ENCODE assay signal across 24 mouse cellular contexts in genomic region chr1:33788493-33788892, GRCm38 (mm10). TPM values are rescaled to one million over a fixed set of nuclear protein-coding genes. Genes with fewer than 3 reads are reported as not detected.
DNase-seq lines count a peak whose midpoint lies in the region; ATAC-seq and TF ChIP-seq lines count a peak whose summit lies in the region.
"Had no signal": no experiment of that assay in that cellular context is flagged by ENCODE, and none has a peak within 500 bp of the region (broad histone marks: within the 10 kb centered on the region; RNA-seq: fewer than 3 reads in every experiment).

No protein-coding gene starts in this region.

- no peaks in the 10 kb centered on the region for H3K9me3 ChIP-seq in heart, postnatal 0 days (replicated peaks; ENCODE audit: control insufficient read depth, low read length)
- H3K9me3 ChIP-seq: embryonic facial prominence, embryonic 15.5 days; hindbrain, embryonic 10.5 days; intestine, embryonic 15.5 days; limb, embryonic 10.5 days; liver, embryonic 15.5 days; stomach, embryonic 15.5 days had no signal

- H3K27me3 ChIP-seq in heart, postnatal 0 days (ENCODE audit: control insufficient read depth, insufficient read depth, low read length), result no peaks in the 10 kb centered on the region
- H3K27me3 ChIP-seq: embryonic facial prominence, embryonic 15.5 days; intestine, embryonic 15.5 days; liver, embryonic 15.5 days; stomach, embryonic 15.5 days had no signal

- H3K9ac ChIP-seq in heart, postnatal 0 days (replicated peaks; ENCODE audit: low read depth, low read length), result no peak overlapping the region
- H3K9ac ChIP-seq: embryonic facial prominence, embryonic 15.5 days; intestine, embryonic 15.5 days; liver, embryonic 15.5 days; stomach, embryonic 15.5 days had no signal

- DNase-seq in heart, postnatal 0 days (ENCODE audit: low spot score), result no peak
- DNase-seq in heart, postnatal 36 days, result no peak
- peak; percentile 14 for DNase-seq in urinary bladder, postnatal 14 days (ENCODE audit: low spot score)
- DNase-seq in urinary bladder, adult 18-20 months (ENCODE audit: low spot score in 2 of 2), result no peak
- peak; percentile 49 for DNase-seq in lung, postnatal 25 days (ENCODE audit: low spot score)
- no peak for DNase-seq in gastrocnemius, adult 18-20 months (ENCODE audit: low spot score)
- DNase-seq: adrenal gland, postnatal 36 days; cerebellum, adult 9-11 months; gastrocnemius, postnatal 36 days; kidney, adult 8-10 months; kidney, postnatal 10 days; liver; thymus, adult 2 months; thymus, postnatal 4 days had no signal

- no peak for TF ChIP-seq CTCF in heart, postnatal 0 days (IDR thresholded peaks at IDR 0.05; ENCODE audit: low read depth)

- 29% methylated on average over 3 of the region's 3 CpGs for WGBS in heart, postnatal 0 days

- H3K4me3 ChIP-seq in heart, postnatal 0 days (ENCODE audit: low read depth, low read length), result no peak overlapping the region
- H3K4me3 ChIP-seq: embryonic facial prominence, embryonic 15.5 days; hindbrain, embryonic 10.5 days; intestine, embryonic 15.5 days; limb, embryonic 10.5 days; liver, embryonic 15.5 days; stomach, embryonic 15.5 days had no signal

- no peak overlapping the region for H3K4me2 ChIP-seq in heart, postnatal 0 days (ENCODE audit: low read depth, low read length)
- H3K4me2 ChIP-seq: embryonic facial prominence, embryonic 15.5 days; intestine, embryonic 15.5 days; liver, embryonic 15.5 days; stomach, embryonic 15.5 days had no signal

- ATAC-seq in heart, postnatal 0 days (ENCODE audit: insufficient read depth, low read depth), result peak; percentile 47; the same call in 1 of the 2 replicates
- no peak for ATAC-seq in megakaryocyte-erythroid progenitor cell, adult 5-6 weeks (replicated peaks; ENCODE audit: low FRiP score, low TSS enrichment, poor library complexity, severe bottlenecking)
- ATAC-seq: forebrain, embryonic 16.5 days; hindbrain, embryonic 16.5 days; intestine, embryonic 15.5 days; midbrain, embryonic 16.5 days had no signal

- peaks cover 3% of the 10 kb centered on the region for H3K36me3 ChIP-seq in heart, postnatal 0 days (replicated peaks; ENCODE audit: control insufficient read depth, insufficient read depth, low read length)
- H3K36me3 ChIP-seq: intestine, embryonic 15.5 days; stomach, embryonic 15.5 days had no signal

- no peak for TF ChIP-seq EP300 in heart, postnatal 0 days (IDR thresholded peaks at IDR 0.05; ENCODE audit: low read depth)

- no peak overlapping the region for H3K27ac ChIP-seq in heart, postnatal 0 days (ENCODE audit: low read depth)
- H3K27ac ChIP-seq: embryonic facial prominence, embryonic 15.5 days; hindbrain, embryonic 10.5 days; intestine, embryonic 15.5 days; limb, embryonic 10.5 days; liver, embryonic 15.5 days; stomach, embryonic 15.5 days had no signal

- H3K4me1 ChIP-seq in heart, postnatal 0 days (ENCODE audit: control insufficient read depth, insufficient read depth), result peaks cover 7% of the 10 kb centered on the region; the same call in 1 of the 2 replicates
- H3K4me1 ChIP-seq: embryonic facial prominence, embryonic 15.5 days; hindbrain, embryonic 10.5 days; limb, embryonic 10.5 days; liver, embryonic 15.5 days had no signal

- intact Hi-C loops in heart, postnatal 36 days (cut with DNase I), result no loop called here

RNA-seq across cellular contexts. Expression of gene Zfp451, which starts 25.9 kb away (rescaled TPM):
- 12.1 and 17.0 TPM in 2 replicates for total RNA-seq in heart, postnatal 0 days (2014; rRNA removed; ENCODE audit: low replicate concordance)
- polyA plus RNA-seq in heart, postnatal 0 days (2015; fragmentation: Nextera tagmentation; extraction: Ambion mirVana), result 8.1 and 8.4 TPM in 2 replicates
- total RNA-seq in heart, postnatal 36 days (2021), result 10 to 100 TPM; 13.5 to 16.2 TPM
- 39.7 and 44.7 TPM in 2 replicates for total RNA-seq in megakaryocyte-erythroid progenitor cell, adult 5-6 weeks (2014; fragmentation: Nextera tagmentation)
- total RNA-seq in megakaryocyte-erythroid progenitor cell, adult 5-6 weeks (2017), result 18.7 and 37.2 TPM in 2 replicates
- 10 to 100 TPM in 1 of 2 experiments, 1 to 10 TPM in 1; 9.0 to 12.1 TPM for total RNA-seq in gastrocnemius, adult 18-20 months (2021)

RNA-seq across cellular contexts. Expression of gene Bag2, which starts 30.9 kb away (rescaled TPM):
- total RNA-seq in heart, postnatal 0 days (2014; rRNA removed; ENCODE audit: low replicate concordance), result 62.5 and 76.3 TPM in 2 replicates
- 67.0 and 77.9 TPM in 2 replicates for polyA plus RNA-seq in heart, postnatal 0 days (2015; fragmentation: Nextera tagmentation; extraction: Ambion mirVana)
- total RNA-seq in heart, postnatal 36 days (2021), result 10 to 100 TPM; 32.7 to 33.2 TPM
- total RNA-seq in megakaryocyte-erythroid progenitor cell, adult 5-6 weeks (2014; fragmentation: Nextera tagmentation), result 66.0 and 89.5 TPM in 2 replicates
- 64.8 and 76.6 TPM in 2 replicates for total RNA-seq in megakaryocyte-erythroid progenitor cell, adult 5-6 weeks (2017)
- total RNA-seq in gastrocnemius, adult 18-20 months (2021), result 10 to 100 TPM; 16.4 to 17.3 TPM

Comparison
In these comparisons a context has a peak if more than half of its experiments do, and no peak if none do; other contexts are left out.
1. DNase-seq: peak in urinary bladder, postnatal 14 days (single experiment) and lung, postnatal 25 days (single experiment); none in heart, postnatal 0 days (single experiment), heart, postnatal 36 days (0 of 2), urinary bladder, adult 18-20 months (0 of 2) and gastrocnemius, adult 18-20 months (single experiment).